17 mouse cellular contexts compared by ENCODE assay signal in genomic region chr8:72105165-72105564, GRCm38 (mm10). TPM values are rescaled to one million over a fixed set of nuclear protein-coding genes. Genes with fewer than 3 reads are reported as not detected.
DNase-seq lines count a peak whose midpoint lies in the region; ATAC-seq and TF ChIP-seq lines count a peak whose summit lies in the region.
"Had no signal": no experiment of that assay in that cellular context is flagged by ENCODE, and none has a peak within 500 bp of the region (broad histone marks: within the 10 kb centered on the region; RNA-seq: fewer than 3 reads in every experiment).

No protein-coding gene starts in this region.

- no peak overlapping the region for H3K9ac ChIP-seq in heart, adult 2 months (ENCODE audit: low read depth, low read length)
- no peak overlapping the region for H3K9ac ChIP-seq in heart, embryonic 12.5 days
- H3K9ac ChIP-seq: heart, embryonic 15.5 days; limb, embryonic 12.5 days; neural tube, embryonic 13.5 days had no signal

- no peak for TF ChIP-seq POLR2A in heart, adult 2 months (IDR thresholded peaks at IDR 0.05; ENCODE audit: insufficient read depth, low read depth, low read length)
- TF ChIP-seq POLR2A in testis, adult 2 months (IDR thresholded peaks at IDR 0.05; ENCODE audit: control insufficient read depth, low read depth, low read length) = no peak
- no peak for TF ChIP-seq POLR2A in brain, embryonic 14.5 days (IDR thresholded peaks at IDR 0.05; ENCODE audit: borderline replicate concordance, extremely low read depth, insufficient read depth, insufficient read length, poor library complexity, severe bottlenecking)

- WGBS in heart, adult 2 months = 24% methylated on average over 4 of the region's 4 CpGs
- WGBS in heart, embryonic 12.5 days = 17% methylated on average over 4 of the region's 4 CpGs
- WGBS in midbrain, embryonic 10.5 days = 35% methylated on average over 4 of the region's 4 CpGs

- intact Hi-C loops in heart, adult 2 months (cut with DNase I) = no loop called here

- H3K4me2 ChIP-seq in heart, embryonic 12.5 days = no peak overlapping the region
- H3K4me2 ChIP-seq: heart, embryonic 15.5 days; limb, embryonic 12.5 days; neural tube, embryonic 13.5 days had no signal

- no peak for ATAC-seq in heart, embryonic 12.5 days (ENCODE audit: insufficient number of reproducible peaks, low FRiP score)
- ATAC-seq: inflammation-experienced regulatory T-cells, adult 6 months had no signal

- no peaks in the 10 kb centered on the region for H3K9me3 ChIP-seq in heart, embryonic 12.5 days (replicated peaks)
- H3K9me3 ChIP-seq in midbrain, embryonic 10.5 days (replicated peaks) = peaks cover 10% of the 10 kb centered on the region; the same call in 1 of the 2 replicates

- H3K27me3 ChIP-seq in heart, adult 2 months (ENCODE audit: control insufficient read depth, insufficient read depth, low read length) = no peaks in the 10 kb centered on the region
- H3K27me3 ChIP-seq in heart, embryonic 12.5 days (replicated peaks) = no peaks in the 10 kb centered on the region
- no peaks in the 10 kb centered on the region for H3K27me3 ChIP-seq in testis, adult 2 months (ENCODE audit: control insufficient read depth, insufficient read depth, low read length)
- no peaks in the 10 kb centered on the region for H3K27me3 ChIP-seq in midbrain, embryonic 10.5 days (ENCODE audit: low read depth, poor library complexity, severe bottlenecking)
- H3K27me3 ChIP-seq: heart, embryonic 15.5 days; neural tube, embryonic 13.5 days had no signal

- TF ChIP-seq CTCF in heart, adult 2 months (IDR thresholded peaks at IDR 0.05) = peak; percentile 47
- peak; percentile 56; the same call in 1 of the 2 replicates for TF ChIP-seq CTCF in testis, adult 2 months (IDR thresholded peaks at IDR 0.05; ENCODE audit: control insufficient read depth, insufficient read depth, insufficient replicate concordance, low read depth, low read length)
- TF ChIP-seq CTCF in brain, embryonic 14.5 days (IDR thresholded peaks at IDR 0.05; ENCODE audit: borderline replicate concordance, extremely low read depth, insufficient read depth, insufficient read length) = 0 out of 2 replicates have a peak, but pooled peaks have one; percentile 14

- TF ChIP-seq EP300 in heart, adult 2 months (IDR thresholded peaks at IDR 0.05; ENCODE audit: insufficient read depth, low read depth, low read length) = no peak

- H3K4me1 ChIP-seq in heart, adult 2 months (ENCODE audit: control insufficient read depth, insufficient read depth, low read length) = no peaks in the 10 kb centered on the region
- no peaks in the 10 kb centered on the region for H3K4me1 ChIP-seq in heart, embryonic 12.5 days (replicated peaks)
- H3K4me1 ChIP-seq in testis, adult 2 months (ENCODE audit: control insufficient read depth, insufficient read depth, low read length) = no peaks in the 10 kb centered on the region
- no peaks in the 10 kb centered on the region for H3K4me1 ChIP-seq in midbrain, embryonic 10.5 days
- H3K4me1 ChIP-seq: heart, embryonic 15.5 days; limb, embryonic 12.5 days; neural tube, embryonic 13.5 days had no signal

- no peak overlapping the region for H3K27ac ChIP-seq in heart, adult 2 months
- no peak overlapping the region for H3K27ac ChIP-seq in heart, embryonic 12.5 days (ENCODE audit: poor library complexity, severe bottlenecking)
- H3K27ac ChIP-seq in testis, adult 2 months (ENCODE audit: control insufficient read depth, insufficient read depth, low read depth, low read length) = no peak overlapping the region
- H3K27ac ChIP-seq in midbrain, embryonic 10.5 days (replicated peaks) = no peak overlapping the region
- H3K27ac ChIP-seq: heart, embryonic 15.5 days; limb, embryonic 12.5 days; neural tube, embryonic 13.5 days had no signal

- H3K79me2 ChIP-seq in heart, adult 2 months (replicated peaks; ENCODE audit: control insufficient read depth, insufficient read depth, low read length) = no peaks in the 10 kb centered on the region

- no peak for DNase-seq in heart, adult 2 months
- no peak for DNase-seq in testis, postnatal 10 days (ENCODE audit: low spot score)
- DNase-seq in brain, embryonic 14.5 days (ENCODE audit: low read depth) = no peak
- DNase-seq in midbrain, embryonic 10.5 days (ENCODE audit: low spot score) = no peak
- DNase-seq in thymus, postnatal 36 days = no peak
- no peak for DNase-seq in thymus, postnatal 25 days
- DNase-seq: cerebellum, postnatal 14 days; right cerebral cortex, postnatal 25 days; thymus, adult 2 months had no signal

- no peak overlapping the region for H3K4me3 ChIP-seq in heart, adult 2 months
- H3K4me3 ChIP-seq in heart, embryonic 12.5 days = no peak overlapping the region
- no peak overlapping the region for H3K4me3 ChIP-seq in testis, adult 2 months (ENCODE audit: control insufficient read depth, low read depth, low read length)
- no peak overlapping the region for H3K4me3 ChIP-seq in midbrain, embryonic 10.5 days
- H3K4me3 ChIP-seq: erythroblast, embryonic 14.5 days; heart, embryonic 15.5 days; limb, embryonic 12.5 days; megakaryocyte, embryonic 14.5 days; neural tube, embryonic 13.5 days had no signal

- no peaks in the 10 kb centered on the region for H3K36me3 ChIP-seq in heart, adult 2 months (ENCODE audit: control insufficient read depth, insufficient read depth, low read length)
- H3K36me3 ChIP-seq in heart, embryonic 12.5 days = no peaks in the 10 kb centered on the region
- H3K36me3 ChIP-seq in testis, adult 2 months (ENCODE audit: control insufficient read depth, insufficient read depth, low read length) = no peaks in the 10 kb centered on the region
- H3K36me3 ChIP-seq in midbrain, embryonic 10.5 days = no peaks in the 10 kb centered on the region
- H3K36me3 ChIP-seq: heart, embryonic 15.5 days; limb, embryonic 12.5 days; neural tube, embryonic 13.5 days had no signal

RNA-seq across cellular contexts. Expression of gene Olfr374, which starts 1.7 kb away (rescaled TPM):
- total RNA-seq in heart, adult 2 months (2021) = not detected
- polyA plus RNA-seq in heart, adult 2 months (2012; rRNA removed) = not detected in 2 replicates
- 0.14 TPM in 1 of 2 replicates, not detected in the other for polyA plus RNA-seq in heart, embryonic 12.5 days (2016; fragmentation: Nextera tagmentation; extraction: Ambion mirVana)
- not detected in 2 replicates for polyA plus RNA-seq in testis, adult 2 months (2012; rRNA removed)
- polyA plus RNA-seq in brain, embryonic 14.5 days (2012; rRNA removed) = not detected in 2 replicates
- polyA plus RNA-seq in midbrain, embryonic 10.5 days (2016; fragmentation: Nextera tagmentation; extraction: Ambion mirVana) = not detected in 2 replicates
- polyA plus RNA-seq: erythroblast, embryonic 14.5 days; heart, embryonic 15.5 days; limb, embryonic 12.5 days; neural tube, embryonic 13.5 days had no signal

RNA-seq across cellular contexts. Expression of gene Olfr373, which starts 22.2 kb away (rescaled TPM):
- not detected for total RNA-seq in heart, adult 2 months (2021)
- not detected in 2 replicates for polyA plus RNA-seq in heart, adult 2 months (2012; rRNA removed)
- polyA plus RNA-seq in heart, embryonic 12.5 days (2016; fragmentation: Nextera tagmentation; extraction: Ambion mirVana) = not detected in 2 replicates
- polyA plus RNA-seq in testis, adult 2 months (2012; rRNA removed) = not detected in 2 replicates
- not detected in 2 replicates for polyA plus RNA-seq in brain, embryonic 14.5 days (2012; rRNA removed)
- 0.02 TPM in 1 of 2 replicates, not detected in the other for polyA plus RNA-seq in midbrain, embryonic 10.5 days (2016; fragmentation: Nextera tagmentation; extraction: Ambion mirVana)
- polyA plus RNA-seq: erythroblast, embryonic 14.5 days; heart, embryonic 15.5 days; limb, embryonic 12.5 days; neural tube, embryonic 13.5 days; thymus, adult 2 months had no signal

RNA-seq across cellular contexts. Expression of gene Tpm4, which starts 29.6 kb away (rescaled TPM):
- 100 to 1,000 TPM in 1 of 2 experiments, 10 to 100 TPM in 1; 81.4 to 106 TPM for total RNA-seq in heart, adult 2 months (2021)
- 49.9 and 73.3 TPM in 2 replicates for polyA plus RNA-seq in heart, adult 2 months (2012; rRNA removed)
- 399 and 414 TPM in 2 replicates for polyA plus RNA-seq in heart, embryonic 12.5 days (2016; fragmentation: Nextera tagmentation; extraction: Ambion mirVana)
- 4.6 and 5.5 TPM in 2 replicates for polyA plus RNA-seq in testis, adult 2 months (2012; rRNA removed)
- 134 and 149 TPM in 2 replicates for polyA plus RNA-seq in brain, embryonic 14.5 days (2012; rRNA removed)
- polyA plus RNA-seq in midbrain, embryonic 10.5 days (2016; fragmentation: Nextera tagmentation; extraction: Ambion mirVana) = 560 and 595 TPM in 2 replicates

RNA-seq across cellular contexts. Expression of gene Rab8a, which starts 55.8 kb away (rescaled TPM):
- 10 to 100 TPM; 23.6 to 24.2 TPM for total RNA-seq in heart, adult 2 months (2021)
- polyA plus RNA-seq in heart, adult 2 months (2012; rRNA removed) = 40.9 and 52.2 TPM in 2 replicates
- 72.5 and 77.5 TPM in 2 replicates for polyA plus RNA-seq in heart, embryonic 12.5 days (2016; fragmentation: Nextera tagmentation; extraction: Ambion mirVana)
- polyA plus RNA-seq in testis, adult 2 months (2012; rRNA removed) = 33.7 and 44.0 TPM in 2 replicates
- polyA plus RNA-seq in brain, embryonic 14.5 days (2012; rRNA removed) = 90.8 and 92.0 TPM in 2 replicates
- 133 and 145 TPM in 2 replicates for polyA plus RNA-seq in midbrain, embryonic 10.5 days (2016; fragmentation: Nextera tagmentation; extraction: Ambion mirVana)
